Mouse (Mus musculus) liver, embryonic 15.5 days (tissue): ENCODE results near the gene Pate3. TPM values are rescaled to one million over a fixed set of nuclear protein-coding genes. Genes with fewer than 3 reads are reported as not detected.
"Not testable (repeated sequence)": the region's sequence is repeated elsewhere in the genome, so short reads cannot be mapped to it uniquely, and the experiment has no call there.

Source experiments
- ATAC-seq: fragments of 200-750 bp; cut with Nextera tagmentation; 2 replicates; pipeline ENCODE4 v1.8.0; 2017; ENCODE audit warnings: moderate number of reproducible peaks, mild to moderate bottlenecking, moderate library complexity; ENCODE audit not compliant: insufficient read depth
- H3K27ac ChIP-seq: fragments of 300-500 bp; sonication (generic); replicated peaks from 2 replicates; pipeline ENCODE4 v1.5.1; 2015; ENCODE audit warnings: mild to moderate bottlenecking, inconsistent platforms
- H3K27me3 ChIP-seq: fragments of 300-500 bp; sonication (generic); 2 replicates; pipeline ENCODE4 v1.6.1; 2015; ENCODE audit warnings: mild to moderate bottlenecking, inconsistent platforms
- H3K36me3 ChIP-seq: fragments of 300-500 bp; sonication (generic); replicated peaks from 2 replicates; pipeline ENCODE4 v1.6.1; 2015; ENCODE audit warnings: moderate library complexity, mild to moderate bottlenecking, inconsistent platforms
- H3K4me1 ChIP-seq: fragments of 300-500 bp; sonication (generic); replicated peaks from 2 replicates; pipeline ENCODE4 v1.6.1; 2015; ENCODE audit warnings: inconsistent platforms
- H3K4me2 ChIP-seq: fragments of 300-500 bp; sonication (generic); 2 replicates; pipeline ENCODE4 v1.6.1; 2015; ENCODE audit warnings: moderate library complexity, mild to moderate bottlenecking, inconsistent platforms
- H3K4me3 ChIP-seq: fragments of 300-500 bp; sonication (generic); replicated peaks from 2 replicates; pipeline ENCODE4 v1.5.1; 2015; ENCODE audit warnings: mild to moderate bottlenecking, inconsistent platforms
- H3K9ac ChIP-seq: fragments of 300-500 bp; sonication (generic); 2 replicates; pipeline ENCODE4 v1.6.1; 2015; ENCODE audit warnings: moderate library complexity, mild to moderate bottlenecking, inconsistent platforms
- H3K9me3 ChIP-seq: fragments of 300-500 bp; sonication (generic); replicated peaks from 2 replicates; pipeline ENCODE4 v1.6.1; 2016; ENCODE audit warnings: inconsistent platforms
- WGBS: fragments of 180-500 bp; shearing (Covaris S2); methylation state at CpG from one replicate; pipeline ENCODE4 v1.1.7; 2015; ENCODE audit warnings: mixed read lengths; ENCODE audit not compliant: insufficient replicate concordance; 5-methylcytosine and 5-hydroxymethylcytosine counted together
- polyA plus RNA-seq: library from polyadenylated mRNA; unstranded; fragments of >200 nt; fragmentation: Nextera tagmentation; extraction: Ambion mirVana; gene quantifications from 2 replicates; pipeline ENCODE4 v1.2.1, GENCODE M21; 2015

Gene Pate3
- polyA plus RNA-seq, result not detected in 2 replicates

- Histone ChIP-seq H3K4me3 (no peak within 1 kb of the TSS), H3K36me3 (no peaks in the 10 kb centered on the region), H3K4me2 (no peak within 1 kb of the TSS), H3K9me3 (no peaks in the 10 kb centered on the region), H3K9ac (no peak within 1 kb of the TSS), H3K4me1 (no peaks in the 10 kb centered on the region), H3K27ac (no peak within 1 kb of the TSS), H3K27me3 (no peaks in the 10 kb centered on the region)
- no peak for ATAC-seq
- WGBS, result 38% methylated on average over 1 of the region's 1 CpGs
Observed at GRCm38 (mm10) chr9:35648102-35648501, at the start of gene Pate3. Pate3 (minus strand) TSS chr9:35648202.

- no peaks in the 10 kb centered on the region for H3K4me1 ChIP-seq
- ATAC-seq, result no peak
- H3K9ac ChIP-seq, result no peak overlapping the region
- H3K36me3 ChIP-seq, result no peaks in the 10 kb centered on the region
- H3K9me3 ChIP-seq, result no peaks in the 10 kb centered on the region
- H3K4me2 ChIP-seq, result no peak overlapping the region
- H3K27me3 ChIP-seq, result no peaks in the 10 kb centered on the region
- H3K4me3 ChIP-seq, result no peak overlapping the region
- no peak overlapping the region for H3K27ac ChIP-seq
Observed at GRCm38 (mm10) chr9:35691924-35692323, 43.9 kb upstream of the Pate3 start.

GRCm38 (mm10) chr9:35687013-35687412 lies 39.0 kb upstream of the Pate3 start, which contains the start of gene Pate1:
Pate1 (minus strand) TSS chr9:35687390.
- Histone ChIP-seq H3K36me3 (no peaks in the 10 kb centered on the region), H3K27ac (no peak within 1 kb of the TSS), H3K27me3 (no peaks in the 10 kb centered on the region), H3K4me1 (no peaks in the 10 kb centered on the region), H3K4me3 (no peak within 1 kb of the TSS), H3K9me3 (no peaks in the 10 kb centered on the region), H3K9ac (no peak within 1 kb of the TSS), H3K4me2 (no peak within 1 kb of the TSS)
- no peak for ATAC-seq
- 18% methylated on average over 1 of the region's 1 CpGs for WGBS

- Histone ChIP-seq H3K4me2 (no peak overlapping the region), H3K4me1 (no peaks in the 10 kb centered on the region), H3K36me3 (no peaks in the 10 kb centered on the region), H3K27me3 (no peaks in the 10 kb centered on the region), H3K4me3 (no peak overlapping the region), H3K9me3 (no peaks in the 10 kb centered on the region), H3K9ac (no peak overlapping the region), H3K27ac (no peak overlapping the region)
- WGBS, result 54% methylated on average over 2 of the region's 2 CpGs
- ATAC-seq, result no peak
Observed at GRCm38 (mm10) chr9:35673557-35673956, 25.6 kb upstream of the Pate3 start.

- Histone ChIP-seq H3K4me1 (no peaks in the 10 kb centered on the region), H3K9ac (no peak overlapping the region), H3K9me3 (no peaks in the 10 kb centered on the region), H3K27ac (no peak overlapping the region), H3K27me3 (no peaks in the 10 kb centered on the region), H3K36me3 (no peaks in the 10 kb centered on the region), H3K4me3 (no peak overlapping the region), H3K4me2 (no peak overlapping the region)
- ATAC-seq, result no peak
- WGBS, result 64% methylated on average over 1 of the region's 1 CpGs
Observed at GRCm38 (mm10) chr9:35632981-35633380, 15.0 kb downstream of the Pate3 start.

GRCm38 (mm10) chr9:35616784-35617183 lies 31.2 kb downstream of the Pate3 start:
- not testable (repeated sequence) for H3K36me3 ChIP-seq, ATAC-seq, H3K4me3 ChIP-seq, H3K9me3 ChIP-seq, H3K9ac ChIP-seq, H3K27ac ChIP-seq, H3K4me2 ChIP-seq, H3K4me1 ChIP-seq, H3K27me3 ChIP-seq
- 48% methylated on average over 2 of the region's 2 CpGs for WGBS

GRCm38 (mm10) chr9:35614005-35614404 lies 34.0 kb downstream of the Pate3 start:
- no peaks in the 10 kb centered on the region for H3K4me1 ChIP-seq
- no peaks in the 10 kb centered on the region for H3K9me3 ChIP-seq
- H3K27ac ChIP-seq, result no peak overlapping the region
- H3K4me3 ChIP-seq, result no peak overlapping the region
- no peak overlapping the region for H3K4me2 ChIP-seq
- H3K27me3 ChIP-seq, result no peaks in the 10 kb centered on the region
- 13% methylated on average over 2 of the region's 2 CpGs for WGBS
- no peak overlapping the region for H3K9ac ChIP-seq
- H3K36me3 ChIP-seq, result no peaks in the 10 kb centered on the region
- no peak for ATAC-seq

- no peak within 1 kb of the TSS for H3K9ac ChIP-seq
- no peaks in the 10 kb centered on the region for H3K4me1 ChIP-seq
- H3K4me2 ChIP-seq, result no peak within 1 kb of the TSS
- no peaks in the 10 kb centered on the region for H3K36me3 ChIP-seq
- H3K27me3 ChIP-seq, result no peaks in the 10 kb centered on the region
- WGBS, result 56% methylated on average over 1 of the region's 1 CpGs
- no peak for ATAC-seq
- H3K9me3 ChIP-seq, result no peaks in the 10 kb centered on the region
- H3K27ac ChIP-seq, result no peak within 1 kb of the TSS
- H3K4me3 ChIP-seq, result no peak within 1 kb of the TSS
Observed at GRCm38 (mm10) chr9:35611841-35612240, 36.2 kb downstream of the Pate3 start, which contains the start of gene Pate4. Pate4 (minus strand) TSS chr9:35611941.

- Histone ChIP-seq H3K4me3 (no peak overlapping the region), H3K27me3 (no peaks in the 10 kb centered on the region), H3K9ac (no peak overlapping the region), H3K4me1 (no peaks in the 10 kb centered on the region), H3K36me3 (no peaks in the 10 kb centered on the region), H3K27ac (no peak overlapping the region), H3K4me2 (no peak overlapping the region), H3K9me3 (no peaks in the 10 kb centered on the region)
- WGBS, result 42% methylated on average over 8 of the region's 8 CpGs
- no peak for ATAC-seq
Observed at GRCm38 (mm10) chr9:35607647-35608405, 40.2 kb downstream of the Pate3 start.

Other genes starting within 250 kb of the Pate3 start
- gene Cdon, start 227.1 kb downstream of the Pate3 start, polyA plus RNA-seq, result 0.28 and 0.51 TPM in 2 replicates
- gene Gm1113, start 129.9 kb downstream of the Pate3 start, polyA plus RNA-seq, result not detected in 2 replicates
- 0.14 and 0.16 TPM in 2 replicates for gene Ddx25, start 89.7 kb downstream of the Pate3 start, polyA plus RNA-seq
- gene Pus3, start 89.6 kb downstream of the Pate3 start, polyA plus RNA-seq, result 6.0 and 6.4 TPM in 2 replicates
- 0.09 and 0.26 TPM in 2 replicates for gene Pate2, start 77.9 kb downstream of the Pate3 start, polyA plus RNA-seq
- 8.9 TPM in 2 replicates for gene Hyls1, start 77.8 kb downstream of the Pate3 start, polyA plus RNA-seq
- not detected in 2 replicates for gene Pate4, start 36.3 kb downstream of the Pate3 start, polyA plus RNA-seq
- not detected in 2 replicates for gene Pate1, start 39.2 kb upstream of the Pate3 start, polyA plus RNA-seq
- gene Gm17677, start 92.8 kb upstream of the Pate3 start, polyA plus RNA-seq, result not detected in 2 replicates
- gene Gm17727, start 129.9 kb upstream of the Pate3 start, polyA plus RNA-seq, result not detected in 2 replicates
- not detected in 2 replicates for gene Gm27235, start 141.9 kb upstream of the Pate3 start, polyA plus RNA-seq
- gene D730048I06Rik, start 141.9 kb upstream of the Pate3 start, polyA plus RNA-seq, result not detected in 2 replicates
- gene 9230110F15Rik, start 195.9 kb upstream of the Pate3 start, polyA plus RNA-seq, result not detected in 2 replicates